Mouse (Mus musculus) left cerebral cortex, postnatal 10 days (tissue): ENCODE results near the gene Larp7. TPM values are rescaled to one million over a fixed set of nuclear protein-coding genes. Genes with fewer than 3 reads are reported as not detected.

ENCODE experiments used
- DNase-seq, 2 experiments: peaks; one replicate each; pipeline ENCODE4 v3.0.0; 2021 to 2022; ENCODE audit warnings: low spot score in 2 of 2, mixed read lengths in 1 of 2; ENCODE audit errors: extremely low spot score in 1 of 2
- intact Hi-C: fragments of 180-260 bp; cut with DNase I; formaldehyde crosslinking; loops from one replicate; pipeline ENCODE4 v1.15.1; 2025
- total RNA-seq, 2 experiments: library from RNA; stranded (reverse); gene quantifications; 2 replicates each; pipeline ENCODE4 v1.2.3; 2021

The Larp7 gene
- total RNA-seq = 10 to 100 TPM; 17.8 to 18.0 TPM

DNA sequence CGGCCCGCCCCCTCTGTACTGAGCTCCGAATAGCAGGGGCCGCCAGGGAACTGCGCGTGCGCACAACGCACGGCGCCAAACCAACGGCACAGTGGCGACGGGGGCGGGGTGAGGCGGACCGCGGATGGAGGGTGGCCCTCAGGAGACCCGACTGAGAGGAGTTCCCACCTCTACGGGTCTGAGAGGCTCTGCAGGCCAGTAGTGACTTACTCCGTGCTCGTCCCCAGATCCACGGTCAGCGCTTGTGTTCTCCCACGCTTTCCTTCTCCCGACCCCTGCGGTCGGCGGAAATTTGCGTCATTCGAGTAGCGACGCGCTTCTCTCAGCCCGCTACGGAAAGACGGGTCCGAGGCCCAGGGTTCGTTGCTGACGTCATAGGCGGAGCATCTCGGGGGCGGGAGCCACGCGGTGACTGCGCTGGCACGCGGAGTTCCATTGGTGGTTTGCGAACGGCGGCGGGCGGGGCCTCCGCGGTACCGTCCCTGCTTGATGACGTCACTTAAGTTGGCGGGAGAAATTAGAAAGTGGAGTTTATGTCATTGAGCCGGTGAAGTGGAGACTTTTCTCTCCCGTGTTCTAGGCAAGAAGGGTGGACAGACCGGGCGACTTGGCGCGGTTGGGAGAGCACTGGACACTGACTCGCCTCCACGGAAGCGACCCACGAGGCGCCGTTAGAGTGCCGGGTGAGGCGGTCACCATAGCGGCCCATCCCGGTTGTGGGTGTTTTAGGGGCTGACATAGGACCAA is at the start of gene Larp7, which contains the start of gene Zgrf1:
Gene Larp7, minus strand, starts transcription at position 377 of the 747 bp plus-strand sequence.
Gene Zgrf1, plus strand, starts transcription at position 517 of the 747 bp plus-strand sequence.
- intact Hi-C loops = loop anchor here (5.0 to 10.0 kb wide), 4 partner anchors 56 to 368 kb away; partner anchors contain the start of gene Ank2
- peak; percentile 99 for DNase-seq

DNA sequence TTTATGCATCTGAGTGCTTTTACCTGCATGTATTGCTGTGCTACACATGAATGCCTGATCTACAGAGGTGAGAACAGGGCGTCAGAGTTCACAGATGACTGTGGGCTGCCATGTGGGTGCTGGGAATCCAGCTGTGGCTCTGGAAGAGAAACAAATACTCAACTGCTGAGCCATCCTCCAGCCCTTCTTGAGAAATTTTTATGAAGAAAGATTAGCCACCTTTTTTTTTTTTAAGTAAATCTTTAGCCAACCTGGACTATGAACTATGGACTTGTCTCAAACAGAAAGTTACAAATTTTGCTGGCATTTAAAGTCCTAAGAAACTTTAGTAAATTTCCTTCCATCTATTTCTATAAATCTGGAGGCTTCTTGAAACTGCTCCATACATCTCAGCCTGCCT is 44.0 kb upstream of the Larp7 start:
- intact Hi-C loops = no loop called here
- DNase-seq = no peak

DNA sequence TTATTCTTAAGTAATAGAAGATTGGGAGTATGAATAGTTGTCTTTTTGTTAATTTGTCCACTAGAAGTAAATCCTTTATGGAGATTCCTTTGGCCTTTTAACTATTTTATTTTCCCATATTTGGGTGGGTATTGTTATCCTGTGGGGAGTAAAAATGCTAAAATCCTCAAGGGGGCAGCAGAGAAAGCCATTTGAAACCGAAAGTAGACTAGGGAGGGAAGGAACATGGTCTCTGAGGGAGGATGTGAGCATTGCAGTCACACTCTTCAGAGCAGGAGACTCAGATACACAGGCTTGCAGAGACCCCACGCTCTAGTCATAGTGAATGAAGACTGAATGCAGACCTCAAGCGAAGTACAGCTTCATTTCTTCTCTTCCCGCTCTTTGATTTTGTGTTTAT is 19.4 kb upstream of the Larp7 start:
- peak; percentile 32 to 57 for DNase-seq
- intact Hi-C loops = loop anchor here (2.0 to 10.0 kb wide), 2 partner anchors 186 to 372 kb away; no protein-coding TSS in a partner anchor

DNA sequence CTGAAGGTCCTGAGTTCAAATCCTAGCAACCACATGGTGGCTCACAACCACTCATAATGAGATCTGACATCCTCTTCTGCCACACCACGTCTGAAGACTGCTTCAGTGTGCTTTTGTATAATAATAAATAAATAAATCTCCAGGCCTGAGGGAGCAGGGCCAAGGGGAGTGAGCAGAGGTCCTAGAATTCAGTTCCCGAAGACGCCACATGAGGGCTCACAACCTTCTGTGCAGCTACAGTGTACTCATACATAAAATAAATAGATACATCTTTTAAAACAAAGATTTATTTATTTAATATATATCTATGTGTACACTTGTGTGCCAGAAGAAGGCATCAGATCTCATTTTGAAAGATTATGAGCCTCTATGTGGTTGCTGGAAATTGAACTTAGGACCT is 12.0 kb upstream of the Larp7 start:
- no peak for DNase-seq
- intact Hi-C loops = no loop called here

DNA sequence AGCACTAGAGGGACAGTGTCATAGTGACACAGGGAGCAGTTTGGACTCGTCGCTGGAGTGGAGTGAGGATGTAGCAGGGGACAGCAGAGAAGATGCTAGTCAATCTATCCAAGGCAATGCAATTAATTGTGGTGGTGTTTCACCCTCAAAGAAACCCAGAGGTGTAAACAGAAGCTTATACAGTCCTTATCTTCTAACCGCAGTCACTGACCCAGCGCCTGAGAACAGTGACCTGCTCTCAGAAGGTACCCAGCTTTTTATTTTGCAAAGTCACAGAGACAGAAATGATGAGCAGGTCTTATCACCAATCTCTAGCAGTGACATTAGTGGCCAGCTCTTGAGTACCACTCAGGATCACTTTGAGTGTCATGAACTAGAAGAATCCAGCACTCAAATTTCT is 9.8 kb upstream of the Larp7 start:
- intact Hi-C loops = no loop called here
- no peak for DNase-seq

DNA sequence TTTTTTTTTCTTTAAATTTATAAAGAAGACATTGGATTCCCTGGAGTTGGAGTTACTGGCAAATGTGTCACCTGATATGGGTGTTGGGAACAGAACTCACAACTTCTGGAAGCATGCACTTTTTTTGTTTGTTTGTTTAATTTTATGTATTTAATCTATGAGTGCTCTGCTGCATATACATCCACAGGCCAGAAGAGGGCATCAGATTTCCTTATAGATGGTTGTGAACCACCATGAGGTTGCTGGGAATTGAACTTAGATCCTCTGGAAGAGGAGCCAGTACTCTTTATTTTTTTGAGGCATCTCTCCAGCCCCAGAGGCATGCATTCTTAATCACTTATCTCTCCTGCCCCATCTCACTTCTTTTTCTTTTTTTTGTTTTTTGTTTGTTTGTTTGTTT is 5.1 kb upstream of the Larp7 start:
- intact Hi-C loops = loop anchor here (10.0 kb wide), 1 partner anchor 373 kb away; no protein-coding TSS in a partner anchor
- no peak for DNase-seq

DNA sequence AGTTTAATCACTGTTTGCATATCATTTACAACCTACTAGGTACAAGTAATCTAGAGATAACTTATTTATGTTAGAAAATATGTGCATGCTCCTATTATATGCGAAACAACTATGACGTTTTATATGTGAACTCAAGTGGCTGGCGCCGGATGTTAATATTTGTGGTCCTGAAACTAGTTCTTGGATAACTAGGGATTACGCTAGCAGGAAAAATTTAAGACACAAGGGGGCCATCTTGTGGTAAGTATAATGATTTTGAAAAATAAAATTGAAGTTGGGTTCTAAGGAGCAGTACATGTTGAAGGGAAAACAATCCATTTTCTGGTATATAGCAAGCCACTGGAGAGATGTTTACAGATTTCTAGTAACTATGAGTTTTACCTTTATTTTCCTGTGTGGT is 1.6 kb upstream of the Larp7 start:
- DNase-seq = no peak

DNA sequence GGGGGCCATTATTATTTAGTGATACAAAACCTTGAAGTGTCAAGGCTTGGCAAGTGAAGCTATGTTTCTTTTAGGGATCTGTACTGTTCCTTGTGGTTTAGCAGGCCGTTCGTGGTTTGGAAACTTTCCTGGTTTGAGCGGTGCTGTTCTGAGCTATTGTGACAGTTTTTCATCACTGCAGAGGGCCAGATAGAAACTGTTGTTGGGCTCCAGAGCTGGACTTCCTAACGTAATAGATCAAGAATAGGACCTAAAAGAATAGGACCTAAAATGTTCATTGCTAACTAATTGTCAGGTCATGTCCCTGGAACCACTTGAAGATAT is 533 bp upstream of the Larp7 start:
- intact Hi-C loops = loop anchor here (5.0 to 10.0 kb wide), 4 partner anchors 56 to 369 kb away; partner anchors contain the start of gene Ank2
- DNase-seq = no peak

More for the DNA sequence above, 1.6 kb upstream of the Larp7 start:
- intact Hi-C loops = loop anchor here (5.0 to 10.0 kb wide), 4 partner anchors 57 to 370 kb away; partner anchors contain the start of gene Ank2

DNA sequence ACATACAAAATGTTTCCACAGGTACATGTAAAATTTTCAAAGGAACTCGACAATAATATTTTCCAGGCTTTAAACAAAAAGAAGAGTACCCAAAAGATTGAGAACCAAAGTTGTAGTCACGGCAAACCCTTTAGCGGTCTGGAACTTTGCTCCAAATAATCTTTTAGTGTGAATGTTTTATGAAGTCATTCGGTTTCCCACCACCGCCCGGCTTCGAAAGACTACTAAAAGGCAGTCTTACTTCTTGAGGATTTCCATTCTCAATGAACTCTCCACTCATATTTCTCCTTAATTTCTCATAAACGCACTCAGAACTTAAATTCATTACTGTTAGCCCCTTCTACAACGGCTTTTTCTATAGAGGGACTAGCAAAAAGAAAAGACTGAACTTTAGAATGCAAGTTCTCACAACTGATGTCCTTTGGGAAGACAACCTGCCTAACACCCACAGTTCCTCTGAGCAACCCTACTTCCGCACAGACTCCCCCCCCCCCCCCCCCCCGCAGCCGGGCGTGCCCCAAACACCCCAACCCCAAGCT is 646 bp downstream of the Larp7 start:
- intact Hi-C loops = loop anchor here (5.0 to 10.0 kb wide), 4 partner anchors 55 to 368 kb away; partner anchors contain the start of gene Ank2

DNA sequence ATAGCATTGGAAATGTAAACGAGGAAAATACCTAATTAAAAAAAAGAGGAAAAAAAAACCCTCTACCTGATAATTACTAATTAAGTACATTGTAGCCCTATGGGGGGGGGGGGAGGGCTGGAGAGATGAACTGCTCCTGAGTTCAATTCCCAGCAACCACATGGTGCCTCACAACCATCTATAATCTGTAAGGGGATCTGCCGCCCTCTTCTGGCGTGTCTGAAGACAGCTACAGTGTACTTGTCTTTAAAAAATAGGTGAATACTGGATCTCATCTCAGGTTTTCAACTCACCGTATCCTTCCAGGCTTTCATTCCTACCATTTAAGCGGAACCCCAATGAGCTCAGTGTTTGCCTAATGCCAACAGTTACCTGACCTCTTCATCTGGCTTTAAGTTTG is 5.3 kb downstream of the Larp7 start:
- intact Hi-C loops = no loop called here
- DNase-seq = peak in 1 of 2 experiments; percentile 28

More for the DNA sequence above, 646 bp downstream of the Larp7 start:
- no peak for DNase-seq

DNA sequence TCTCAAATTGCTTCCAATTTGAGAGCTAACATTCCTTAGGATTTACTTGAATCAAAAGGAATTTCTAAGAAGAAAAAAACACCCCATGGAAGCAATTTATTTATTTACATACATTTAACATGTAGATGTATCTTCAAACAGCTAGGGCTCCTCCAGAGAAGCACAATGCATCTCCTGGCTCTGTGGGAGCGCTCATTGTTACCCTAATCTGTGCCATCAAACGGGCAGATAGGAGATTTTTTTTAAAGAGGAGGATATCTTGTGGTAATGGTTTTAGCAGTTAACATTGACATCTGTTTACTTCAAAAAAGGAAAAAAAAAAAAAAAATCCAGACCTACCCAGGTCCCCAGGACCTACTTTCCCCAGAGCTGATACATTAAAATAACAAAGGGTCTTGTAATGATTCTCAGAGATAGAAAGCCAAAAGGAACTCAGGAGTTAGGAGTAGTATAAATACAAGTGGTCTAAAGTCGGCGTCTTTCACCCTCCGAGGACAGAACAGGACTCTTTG is 8.5 kb downstream of the Larp7 start:
- intact Hi-C loops = no loop called here

DNA sequence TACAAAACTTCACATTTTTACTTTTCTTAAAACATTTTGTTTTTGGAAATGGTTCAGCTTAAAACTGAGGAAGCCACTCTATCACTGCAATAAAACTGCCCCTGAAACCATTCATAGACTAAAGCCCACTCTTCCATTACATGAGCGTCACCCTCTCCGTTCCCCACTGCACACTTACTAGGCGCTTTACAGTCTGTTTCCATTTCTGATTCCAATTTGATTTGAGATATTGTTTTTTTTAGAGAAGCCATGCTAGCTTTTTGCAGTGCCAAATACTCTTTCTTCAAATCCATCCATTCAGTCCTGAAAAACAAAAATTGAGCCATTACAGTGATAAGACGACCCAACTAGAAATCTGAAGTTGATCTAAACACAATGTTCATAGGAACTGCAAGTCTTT is 9.2 kb downstream of the Larp7 start:
- DNase-seq = no peak
- intact Hi-C loops = no loop called here

More for the DNA sequence above, 8.5 kb downstream of the Larp7 start:
- no peak for DNase-seq

DNA sequence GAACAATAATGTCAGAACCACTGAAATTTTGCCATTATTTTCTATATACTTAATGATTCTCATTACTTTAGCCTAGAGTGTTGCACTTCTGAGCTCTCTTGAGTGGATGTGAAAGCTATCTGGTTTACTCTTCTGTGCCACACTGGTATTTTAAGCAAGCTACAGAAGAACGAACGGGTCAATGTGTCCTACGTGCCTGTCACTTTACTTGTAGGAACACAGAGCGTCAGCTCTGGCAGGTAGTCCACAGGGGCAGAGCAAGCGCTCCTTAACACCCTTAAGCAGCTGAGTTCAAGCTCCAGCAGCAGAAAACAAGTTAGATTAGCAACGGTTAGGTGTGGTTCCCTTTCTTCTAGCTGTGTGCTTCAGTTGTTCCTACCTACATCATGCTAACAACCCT is 14.0 kb downstream of the Larp7 start:
- DNase-seq = no peak
- intact Hi-C loops = loop anchor here (5.0 to 10.0 kb wide), 2 partner anchors 82 to 224 kb away; no protein-coding TSS in a partner anchor

DNA sequence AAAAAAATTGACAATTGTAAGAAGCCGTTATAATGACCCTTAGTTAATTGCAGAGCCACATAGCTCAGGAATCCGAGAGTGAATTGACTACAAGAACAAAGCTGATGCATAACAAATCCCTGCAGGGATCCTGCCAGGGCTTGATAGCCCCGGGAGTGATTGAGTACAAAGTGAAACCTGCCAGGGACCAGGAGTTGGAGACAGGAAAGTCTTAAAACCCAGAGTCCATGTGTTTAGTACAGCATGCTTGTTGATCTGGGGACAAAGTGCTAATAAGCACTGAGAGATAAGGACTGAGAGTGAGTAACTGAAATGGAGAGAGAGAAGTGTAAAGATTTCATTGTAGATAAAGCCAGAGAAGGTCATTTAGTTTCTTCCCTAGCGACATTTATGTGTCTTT is 22.9 kb downstream of the Larp7 start:
- intact Hi-C loops = loop anchor here (10.0 kb wide), 1 partner anchor 215 kb away; no protein-coding TSS in a partner anchor

DNA sequence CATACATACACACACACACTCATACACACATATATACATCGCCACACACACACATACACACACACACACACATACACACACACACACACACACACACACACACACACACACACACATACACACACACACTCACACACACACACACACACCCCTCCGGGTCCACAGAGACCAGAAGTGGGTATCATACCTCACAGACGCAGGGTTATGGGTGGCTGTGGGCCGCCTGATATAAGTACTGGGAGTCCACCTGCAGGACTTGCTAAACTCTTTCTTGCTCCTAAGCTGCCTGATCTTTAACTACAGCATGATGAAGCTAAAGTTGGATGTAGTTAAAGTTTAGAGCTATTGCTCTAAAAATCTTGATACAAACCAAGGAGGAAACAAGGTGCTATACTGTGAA is 23.3 kb downstream of the Larp7 start:
- intact Hi-C loops = loop anchor here (10.0 kb wide), 1 partner anchor 215 kb away; no protein-coding TSS in a partner anchor
- DNase-seq = no peak

More for the DNA sequence above, 22.9 kb downstream of the Larp7 start:
- no peak for DNase-seq

DNA sequence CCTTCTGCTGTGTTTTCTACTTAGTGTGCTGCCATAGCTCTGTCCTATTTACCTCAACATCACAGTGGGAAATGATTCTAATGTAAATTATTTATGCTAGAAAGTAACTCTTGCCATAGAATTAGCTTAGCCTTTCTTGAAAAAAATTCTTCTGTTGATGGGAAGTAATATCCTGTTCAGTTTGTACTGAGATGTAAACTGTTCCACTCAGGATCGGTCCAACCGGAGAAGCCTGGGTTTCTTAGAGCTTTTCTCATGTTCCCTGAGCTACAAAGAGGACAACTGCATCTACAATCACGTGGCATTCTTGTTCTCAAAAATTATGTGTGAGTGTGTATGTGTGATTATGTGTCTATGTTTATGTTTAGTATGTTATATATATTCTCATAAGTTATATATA is 23.9 kb downstream of the Larp7 start:
- intact Hi-C loops = no loop called here
- no peak for DNase-seq

DNA sequence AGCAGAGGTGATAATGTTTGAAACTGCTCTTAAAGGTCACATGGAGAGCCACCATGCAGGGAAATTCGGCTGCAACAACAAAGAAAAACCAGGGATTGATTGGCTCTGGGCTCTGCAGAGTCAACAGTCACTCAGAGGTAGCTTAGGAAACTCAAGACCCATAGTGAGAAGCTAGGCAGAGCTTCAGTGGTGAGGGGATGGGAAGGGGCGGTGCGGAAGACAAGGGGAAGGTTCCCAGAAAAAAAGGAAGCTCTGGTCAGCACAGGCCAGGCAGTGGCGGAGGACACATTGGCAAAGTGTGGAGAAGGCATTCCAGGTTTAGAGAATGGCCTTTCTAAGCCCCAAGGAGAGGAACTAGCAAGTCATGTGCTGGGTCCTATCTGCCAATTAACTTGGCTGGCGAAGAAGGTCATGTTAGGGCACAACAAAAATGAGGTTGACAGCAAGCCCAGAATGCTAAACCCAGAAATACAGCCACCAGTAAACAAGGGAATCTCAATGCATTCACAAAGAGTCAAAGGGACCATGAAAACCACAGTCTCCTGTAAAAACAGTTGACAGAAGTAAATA is 25.6 kb downstream of the Larp7 start:
- peak in 1 of 2 experiments; percentile 31 for DNase-seq
- intact Hi-C loops = no loop called here

DNA sequence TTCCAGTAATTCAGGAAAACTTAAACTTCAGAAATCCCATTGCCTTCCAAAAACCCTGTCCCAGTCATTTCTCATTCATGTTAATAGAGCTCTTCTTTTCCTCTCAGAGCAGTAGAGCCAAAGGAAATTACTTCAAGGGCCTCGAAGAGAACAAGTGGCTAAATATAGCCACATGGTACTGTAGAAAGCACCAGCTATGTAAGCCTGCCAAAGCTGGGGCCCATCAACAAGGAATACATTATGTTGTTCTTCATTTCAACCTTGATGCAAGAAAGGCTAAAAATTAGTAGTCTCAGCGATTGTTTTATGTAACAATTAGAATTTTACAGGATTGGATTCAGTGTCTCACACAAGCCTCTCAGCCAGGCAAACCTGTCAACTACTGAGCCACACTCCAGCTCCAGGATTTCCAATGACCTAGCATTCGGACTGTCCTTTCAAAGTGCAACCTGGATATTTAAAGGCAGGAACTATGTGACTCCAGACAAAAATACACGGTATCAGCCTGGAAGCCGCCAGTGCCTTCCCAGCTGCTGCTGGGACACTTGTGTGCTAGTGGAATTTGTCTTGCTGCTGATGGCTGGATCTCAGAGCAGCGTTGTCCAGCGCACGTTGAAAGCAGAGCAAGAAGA is 27.8 kb downstream of the Larp7 start:
- intact Hi-C loops = no loop called here
- no peak for DNase-seq

DNA sequence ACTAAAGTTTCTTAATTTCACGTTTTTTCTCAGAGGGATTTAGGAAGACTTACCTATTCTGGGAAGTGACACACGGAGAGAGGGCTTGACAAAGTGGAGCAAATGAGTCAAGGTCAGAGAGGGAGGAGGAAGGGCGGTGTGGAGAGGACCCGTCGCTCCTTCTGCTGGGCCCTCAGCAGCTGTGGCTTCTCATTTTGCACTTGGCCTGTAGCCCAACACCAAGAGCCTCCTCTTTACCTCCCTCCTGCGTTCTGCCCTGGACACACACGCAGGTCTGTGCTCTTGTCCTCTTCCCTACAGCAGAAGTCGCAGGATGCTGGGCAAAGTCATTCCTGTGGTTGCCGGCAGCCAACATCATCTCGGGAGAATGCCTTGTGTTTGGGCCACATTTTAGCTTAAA is 32.0 kb downstream of the Larp7 start:
- DNase-seq = no peak
- intact Hi-C loops = no loop called here
